Mouse (Mus musculus): Measurements from ENCODE around the gene Palld.

Gene Palld

GRCm38 (mm10) chr8:61569721-61570120 is 332.8 kb downstream of the Palld start:
- no peak for ATAC-seq (ENCODE audit: insufficient number of reproducible peaks, low FRiP score, low TSS enrichment)

- ATAC-seq (ENCODE audit: insufficient number of reproducible peaks, low FRiP score, low TSS enrichment) = no peak
Observed at GRCm38 (mm10) chr8:61569211-61569610, 333.3 kb downstream of the Palld start.

- ATAC-seq (ENCODE audit: insufficient number of reproducible peaks, low FRiP score, low TSS enrichment) = no peak
Observed at GRCm38 (mm10) chr8:61563378-61563777, 339.1 kb downstream of the Palld start.

- ATAC-seq (ENCODE audit: insufficient number of reproducible peaks, low FRiP score, low TSS enrichment) = no peak
Observed at GRCm38 (mm10) chr8:61562626-61563025, 339.9 kb downstream of the Palld start.

- no peak for ATAC-seq (ENCODE audit: insufficient number of reproducible peaks, low FRiP score, low TSS enrichment)
Observed at GRCm38 (mm10) chr8:61561220-61561619, 341.3 kb downstream of the Palld start.

GRCm38 (mm10) chr8:61559979-61560378 is 342.5 kb downstream of the Palld start:
- no peak for ATAC-seq (ENCODE audit: insufficient number of reproducible peaks, low FRiP score, low TSS enrichment)

GRCm38 (mm10) chr8:61559450-61559849 is 343.0 kb downstream of the Palld start:
- ATAC-seq (ENCODE audit: insufficient number of reproducible peaks, low FRiP score, low TSS enrichment) = no peak

GRCm38 (mm10) chr8:61558051-61558846 is 344.2 kb downstream of the Palld start:
- no peak for ATAC-seq (ENCODE audit: insufficient number of reproducible peaks, low FRiP score, low TSS enrichment)

GRCm38 (mm10) chr8:61557036-61557435 is 345.5 kb downstream of the Palld start:
- no peak for ATAC-seq (ENCODE audit: insufficient number of reproducible peaks, low FRiP score, low TSS enrichment)

- no peak for ATAC-seq (ENCODE audit: insufficient number of reproducible peaks, low FRiP score, low TSS enrichment)
Observed at GRCm38 (mm10) chr8:61556219-61556618, 346.3 kb downstream of the Palld start.

- no peak for ATAC-seq (ENCODE audit: insufficient number of reproducible peaks, low FRiP score, low TSS enrichment)
Observed at GRCm38 (mm10) chr8:61555343-61555742, 347.1 kb downstream of the Palld start.

- ATAC-seq (ENCODE audit: insufficient number of reproducible peaks, low FRiP score, low TSS enrichment) = no peak
Observed at GRCm38 (mm10) chr8:61552755-61553402, 349.6 kb downstream of the Palld start.

- ATAC-seq (ENCODE audit: insufficient number of reproducible peaks, low FRiP score, low TSS enrichment) = no peak
Observed at GRCm38 (mm10) chr8:61552221-61552620, 350.3 kb downstream of the Palld start.

- ATAC-seq (ENCODE audit: insufficient number of reproducible peaks, low FRiP score, low TSS enrichment) = no peak
Observed at GRCm38 (mm10) chr8:61550006-61550748, 352.3 kb downstream of the Palld start.

- ATAC-seq (ENCODE audit: insufficient number of reproducible peaks, low FRiP score, low TSS enrichment) = no peak
Observed at GRCm38 (mm10) chr8:61549585-61549984, 352.9 kb downstream of the Palld start.

GRCm38 (mm10) chr8:61539828-61540500 is 362.5 kb downstream of the Palld start:
- 0 out of 2 replicates have a peak, but pooled peaks have one; percentile 42 for ATAC-seq (ENCODE audit: insufficient number of reproducible peaks, low FRiP score, low TSS enrichment)

GRCm38 (mm10) chr8:61537471-61537870 is 365.0 kb downstream of the Palld start:
- ATAC-seq (ENCODE audit: insufficient number of reproducible peaks, low FRiP score, low TSS enrichment) = no peak

- ATAC-seq (ENCODE audit: insufficient number of reproducible peaks, low FRiP score, low TSS enrichment) = no peak
Observed at GRCm38 (mm10) chr8:61535472-61535871, 367.0 kb downstream of the Palld start.

GRCm38 (mm10) chr8:61533356-61533926 is 369.0 kb downstream of the Palld start:
- no peak for ATAC-seq (ENCODE audit: insufficient number of reproducible peaks, low FRiP score, low TSS enrichment)

- no peak for ATAC-seq (ENCODE audit: insufficient number of reproducible peaks, low FRiP score, low TSS enrichment)
Observed at GRCm38 (mm10) chr8:61532831-61533230, 369.7 kb downstream of the Palld start.

All from cerebellum, adult (tissue).